17 mouse cellular contexts compared by ENCODE assay signal in the genomic region with DNA sequence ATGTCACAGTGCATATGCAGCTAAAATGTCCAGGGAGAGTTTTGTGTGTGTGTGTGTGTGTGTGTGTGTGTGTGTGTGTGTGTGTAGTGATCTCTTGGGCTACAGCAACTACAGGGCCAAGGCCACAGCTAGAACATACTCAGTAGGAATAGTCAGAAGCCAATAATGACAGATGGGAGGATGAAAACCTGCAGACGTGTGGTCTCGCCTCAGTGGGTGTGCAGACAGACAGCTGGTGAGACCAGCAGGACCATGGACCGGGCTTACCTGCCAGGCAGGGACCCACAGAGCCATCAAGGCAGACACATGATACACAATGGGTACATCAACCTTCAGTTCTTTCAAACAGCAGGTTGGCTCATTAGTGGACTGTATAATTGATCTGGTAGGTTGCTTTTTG.
DNase-seq lines count a peak whose midpoint lies in the region; ATAC-seq lines count a peak whose summit lies in the region.
"Had no signal": no experiment of that assay in that cellular context is flagged by ENCODE, and none has a peak within 500 bp of the region (broad histone marks: within the 10 kb centered on the region; RNA-seq: fewer than 3 reads in every experiment).

No protein-coding gene starts in this region.

- H3K4me2 ChIP-seq in hindbrain, embryonic 14.5 days (replicated peaks), result no peak overlapping the region
- H3K4me2 ChIP-seq: heart, embryonic 12.5 days; limb, embryonic 13.5 days; liver, embryonic 13.5 days; lung, embryonic 15.5 days; midbrain, embryonic 12.5 days; neural tube, embryonic 13.5 days had no signal

- H3K4me3 ChIP-seq in hindbrain, embryonic 10.5 days, result no peak overlapping the region
- no peak overlapping the region for H3K4me3 ChIP-seq in hindbrain, embryonic 14.5 days (replicated peaks; ENCODE audit: low read length)
- H3K4me3 ChIP-seq: gastrocnemius, adult 2 months; heart, embryonic 12.5 days; limb, embryonic 13.5 days; liver, embryonic 13.5 days; lung, embryonic 15.5 days; midbrain, embryonic 12.5 days; neural tube, embryonic 13.5 days had no signal

- H3K9me3 ChIP-seq in hindbrain, embryonic 10.5 days, result no peaks in the 10 kb centered on the region
- no peaks in the 10 kb centered on the region for H3K9me3 ChIP-seq in hindbrain, embryonic 14.5 days (ENCODE audit: control insufficient read depth, low read length)
- H3K9me3 ChIP-seq: heart, embryonic 12.5 days; limb, embryonic 13.5 days; liver, embryonic 13.5 days; lung, embryonic 15.5 days; midbrain, embryonic 12.5 days; neural tube, embryonic 13.5 days had no signal

- H3K9ac ChIP-seq in hindbrain, embryonic 14.5 days, result no peak overlapping the region
- H3K9ac ChIP-seq: heart, embryonic 12.5 days; limb, embryonic 13.5 days; liver, embryonic 13.5 days; lung, embryonic 15.5 days; midbrain, embryonic 12.5 days; neural tube, embryonic 13.5 days had no signal

- no peak for ATAC-seq in hindbrain, embryonic 14.5 days (ENCODE audit: low FRiP score)

- H3K27me3 ChIP-seq in hindbrain, embryonic 10.5 days (ENCODE audit: insufficient read depth, poor library complexity, severe bottlenecking), result no peaks in the 10 kb centered on the region
- H3K27me3 ChIP-seq in hindbrain, embryonic 14.5 days (ENCODE audit: control insufficient read depth, insufficient read depth, low read length), result no peaks in the 10 kb centered on the region
- H3K27me3 ChIP-seq: heart, embryonic 12.5 days; limb, embryonic 13.5 days; liver, embryonic 13.5 days; lung, embryonic 15.5 days; midbrain, embryonic 12.5 days; neural tube, embryonic 13.5 days had no signal

- H3K36me3 ChIP-seq in hindbrain, embryonic 10.5 days, result no peaks in the 10 kb centered on the region
- no peaks in the 10 kb centered on the region for H3K36me3 ChIP-seq in hindbrain, embryonic 14.5 days (replicated peaks; ENCODE audit: control insufficient read depth, insufficient read depth)
- H3K36me3 ChIP-seq: heart, embryonic 12.5 days; liver, embryonic 13.5 days; lung, embryonic 15.5 days; neural tube, embryonic 13.5 days had no signal

- 85% methylated on average over 3 of the region's 3 CpGs for WGBS in hindbrain, embryonic 10.5 days
- 59% methylated on average over 3 of the region's 3 CpGs for WGBS in hindbrain, embryonic 14.5 days

- H3K4me1 ChIP-seq in hindbrain, embryonic 10.5 days (replicated peaks), result no peaks in the 10 kb centered on the region
- no peaks in the 10 kb centered on the region for H3K4me1 ChIP-seq in hindbrain, embryonic 14.5 days (replicated peaks; ENCODE audit: control insufficient read depth, insufficient read depth, low read length)
- H3K4me1 ChIP-seq: heart, embryonic 12.5 days; limb, embryonic 13.5 days; liver, embryonic 13.5 days; lung, embryonic 15.5 days; midbrain, embryonic 12.5 days; neural tube, embryonic 13.5 days had no signal

- DNase-seq in hindbrain, embryonic 10.5 days (ENCODE audit: low spot score), result no peak
- DNase-seq in hindbrain, embryonic 14.5 days (ENCODE audit: low spot score), result no peak
- DNase-seq in brain, adult 2 months (ENCODE audit: low read depth, low spot score), result peak; percentile 88
- peak; percentile 64 for DNase-seq in cerebellum, adult 11 months
- DNase-seq in cerebellum, postnatal 10 days, result peak; percentile 86 to 92
- no peak for DNase-seq in embryo, embryonic 10 days (ENCODE audit: low spot score)
- no peak for DNase-seq in frontal cortex, postnatal 14 days (ENCODE audit: low spot score in 2 of 2)
- DNase-seq: gastrocnemius, adult 2 months; kidney, adult 11 months; liver, embryonic 13.5 days; right cerebral cortex, adult 18-20 months had no signal

- H3K27ac ChIP-seq in hindbrain, embryonic 10.5 days, result 0 out of 2 replicates have a peak overlapping the region, but pooled peaks have one; percentile 50
- H3K27ac ChIP-seq in hindbrain, embryonic 14.5 days, result no peak overlapping the region
- H3K27ac ChIP-seq: gastrocnemius, adult 2 months; limb, embryonic 13.5 days; liver, embryonic 13.5 days; lung, embryonic 15.5 days; macrophage; midbrain, embryonic 12.5 days; neural tube, embryonic 13.5 days had no signal

Comparison
In these comparisons a context has a peak if more than half of its experiments do, and no peak if none do; other contexts are left out.
1. DNase-seq: peak in brain, adult 2 months (single experiment), cerebellum, adult 11 months (single experiment) and cerebellum, postnatal 10 days (2 of 2); none in hindbrain, embryonic 10.5 days (single experiment), hindbrain, embryonic 14.5 days (single experiment), embryo, embryonic 10 days (single experiment) and frontal cortex, postnatal 14 days (0 of 2).